In the genomic region with DNA sequence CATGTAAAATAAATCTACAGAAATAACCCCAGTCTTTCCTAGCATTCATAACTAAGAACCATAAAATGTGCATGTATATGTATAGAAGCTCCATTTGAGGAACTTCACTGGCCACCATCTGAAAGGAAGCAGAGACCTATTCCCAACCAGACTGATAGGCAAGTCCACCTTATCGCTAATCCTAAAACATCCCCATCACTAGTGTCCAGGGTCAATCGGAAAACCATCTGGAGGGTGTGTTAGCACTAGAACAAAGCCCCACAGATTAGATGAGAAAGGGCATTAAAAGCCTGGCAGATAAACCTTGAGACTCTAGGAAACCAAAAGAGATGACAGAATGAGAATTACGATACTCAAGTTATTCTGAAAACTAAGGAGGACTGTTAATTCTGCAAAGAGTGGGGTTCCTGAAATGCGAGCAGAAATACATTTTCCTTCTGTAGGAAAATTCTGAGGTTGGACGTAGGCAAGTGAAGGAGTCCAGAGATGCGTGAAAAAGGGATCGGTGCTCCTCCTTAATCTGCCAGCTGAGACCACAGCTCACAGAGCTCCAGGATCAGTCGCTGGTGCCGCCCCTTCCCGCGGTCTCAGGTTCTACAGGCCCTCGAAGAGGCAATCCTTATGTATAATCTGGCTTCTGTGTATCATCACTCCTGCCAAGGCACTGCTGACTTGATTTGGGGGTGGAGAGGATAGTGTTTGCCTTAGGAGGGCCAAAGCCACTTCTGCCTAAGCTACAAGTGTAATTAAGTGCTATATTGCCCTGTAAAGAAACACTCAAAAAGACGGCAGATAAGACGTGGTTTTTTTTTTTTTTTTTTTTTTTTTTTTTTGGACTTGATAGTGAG, we compare ENCODE assay signal across 1 mouse cellular context.
TF ChIP-seq lines count a peak whose summit lies in the region.

No protein-coding gene starts in this region.

TF ChIP-seq in MEL, 35 proteins besides CTCF, POLR2A, EP300 and RAD21:
- TF ChIP-seq MAFK (IDR thresholded peaks at IDR 0.05; ENCODE audit: borderline replicate concordance, low read depth, low read length) (no peak), ZNF384 (IDR thresholded peaks at IDR 0.05; ENCODE audit: low read depth, low read length) (peak; percentile 93), POLR2AphosphoS5 (IDR thresholded peaks at IDR 0.05; ENCODE audit: borderline replicate concordance, low read depth, low read length) (no peak), MXI1 (IDR thresholded peaks at IDR 0.05; ENCODE audit: low read depth, low read length) (no peak), CHD2 (IDR thresholded peaks at IDR 0.05; ENCODE audit: low read length) (no peak), POLR2AphosphoS2 (IDR thresholded peaks at IDR 0.05; ENCODE audit: low read length) (no peak)
